Mouse (Mus musculus) liver, embryonic 16.5 days (tissue): Measurements from ENCODE around the gene Ctsf. TPM values are rescaled to one million over a fixed set of nuclear protein-coding genes. Genes with fewer than 3 reads are reported as not detected.
"Not testable (repeated sequence)": the region's sequence is repeated elsewhere in the genome, so short reads cannot be mapped to it uniquely, and the experiment has no call there.

Experiments
- ATAC-seq: fragments of 200-750 bp; cut with Nextera tagmentation; 2 replicates; pipeline ENCODE4 v1.8.0; 2017; ENCODE audit warnings: low read depth, mild to moderate bottlenecking, moderate number of reproducible peaks, moderate library complexity
- H3K27ac ChIP-seq: fragments of 300-500 bp; sonication (generic); 2 replicates; pipeline ENCODE4 v1.5.1; 2014; ENCODE audit warnings: mild to moderate bottlenecking, low read length
- H3K27me3 ChIP-seq: fragments of 300-500 bp; sonication (generic); 2 replicates; pipeline ENCODE4 v1.6.1; 2014; ENCODE audit warnings: low read depth, low read length, mixed read lengths; ENCODE audit not compliant: control insufficient read depth, insufficient read depth
- H3K36me3 ChIP-seq: fragments of 300-500 bp; sonication (generic); 2 replicates; pipeline ENCODE4 v1.6.1; 2014; ENCODE audit warnings: mild to moderate bottlenecking; ENCODE audit not compliant: control insufficient read depth, insufficient read depth
- H3K4me1 ChIP-seq: fragments of 300-500 bp; sonication (generic); 2 replicates; pipeline ENCODE4 v1.6.1; 2014; ENCODE audit warnings: low read depth, low read length, mixed read lengths; ENCODE audit not compliant: control insufficient read depth
- H3K4me2 ChIP-seq: fragments of 300-500 bp; sonication (generic); 2 replicates; pipeline ENCODE4 v1.6.1; 2014; ENCODE audit warnings: low read depth, low read length, mixed read lengths
- H3K4me3 ChIP-seq: fragments of 300-500 bp; sonication (generic); 2 replicates; pipeline ENCODE4 v1.5.1; 2014; ENCODE audit warnings: low read depth, mild to moderate bottlenecking, low read length
- H3K9ac ChIP-seq: fragments of 300-500 bp; sonication (generic); 2 replicates; pipeline ENCODE4 v1.6.1; 2014; ENCODE audit warnings: low read depth, low read length
- H3K9me3 ChIP-seq: fragments of 300-500 bp; sonication (generic); replicated peaks from 2 replicates; pipeline ENCODE4 v1.6.1; 2016; ENCODE audit warnings: low read length; ENCODE audit not compliant: control insufficient read depth
- WGBS: fragments of 180-500 bp; shearing (Covaris S2); extraction: QIAGEN DNeasy Blood & Tissue Kit; methylation state at CpG from one replicate; pipeline ENCODE4 v1.1.7; 2014; ENCODE audit not compliant: insufficient replicate concordance; 5-methylcytosine and 5-hydroxymethylcytosine counted together
- polyA plus RNA-seq: library from polyadenylated mRNA; unstranded; fragments of >200 nt; fragmentation: Nextera tagmentation; extraction: Ambion mirVana; gene quantifications from 2 replicates; pipeline ENCODE4 v1.2.1, GENCODE M21; 2015

Ctsf gene
- polyA plus RNA-seq, 1 experiment from 2014 or later = 30.5 TPM

GRCm38 (mm10) chr19:4865147-4865546, 10.2 kb downstream of the Ctsf start:
- H3K27ac ChIP-seq = no peak overlapping the region
- H3K4me1 ChIP-seq = peaks cover 15% of the 10 kb centered on the region
- no peaks in the 10 kb centered on the region for H3K36me3 ChIP-seq
- H3K27me3 ChIP-seq = peaks cover 43% of the 10 kb centered on the region
- ATAC-seq = no peak
- H3K9me3 ChIP-seq = no peaks in the 10 kb centered on the region
- H3K4me3 ChIP-seq = no peak overlapping the region
- H3K9ac ChIP-seq = no peak overlapping the region
- 5% methylated on average over 17 of the region's 17 CpGs for WGBS
- H3K4me2 ChIP-seq = no peak overlapping the region; the same call in 1 of the 2 replicates

- 71% methylated on average over 1 of the region's 1 CpGs for WGBS
- peaks cover 16% of the 10 kb centered on the region for H3K4me1 ChIP-seq
- H3K27me3 ChIP-seq, H3K9ac ChIP-seq, H3K4me2 ChIP-seq, H3K36me3 ChIP-seq, ATAC-seq, H3K27ac ChIP-seq, H3K4me3 ChIP-seq, H3K9me3 ChIP-seq: not testable (repeated sequence)
These were observed 19.7 kb downstream of the Ctsf start for GRCm38 (mm10) chr19:4874613-4875012.

GRCm38 (mm10) chr19:4876241-4876640, 21.3 kb downstream of the Ctsf start:
- 52% methylated on average over 3 of the region's 4 CpGs for WGBS

GRCm38 (mm10) chr19:4876755-4877154, 21.8 kb downstream of the Ctsf start:
- peaks cover 26% of the 10 kb centered on the region for H3K4me1 ChIP-seq
- ATAC-seq = no peak
- no peak overlapping the region for H3K4me3 ChIP-seq
- no peak overlapping the region for H3K9ac ChIP-seq
- no peaks in the 10 kb centered on the region for H3K9me3 ChIP-seq
- H3K27me3 ChIP-seq = no peaks in the 10 kb centered on the region; the same call in 1 of the 2 replicates
- H3K4me2 ChIP-seq = no peak overlapping the region
- no peak overlapping the region for H3K27ac ChIP-seq
- no peaks in the 10 kb centered on the region for H3K36me3 ChIP-seq
- 64% methylated on average over 3 of the region's 3 CpGs for WGBS

More at GRCm38 (mm10) chr19:4876241-4876640, 21.3 kb downstream of the Ctsf start:
- Histone ChIP-seq H3K9ac (no peak overlapping the region), H3K9me3 (no peaks in the 10 kb centered on the region), H3K4me3 (no peak overlapping the region), H3K36me3 (no peaks in the 10 kb centered on the region), H3K4me2 (no peak overlapping the region), H3K27ac (no peak overlapping the region), H3K4me1 (peaks cover 22% of the 10 kb centered on the region), H3K27me3 (no peaks in the 10 kb centered on the region; the same call in 1 of the 2 replicates)
- ATAC-seq = no peak

- Histone ChIP-seq H3K27me3 (no peaks in the 10 kb centered on the region; the same call in 1 of the 2 replicates), H3K27ac (peak within 1 kb of the TSS; percentile 81), H3K4me1 (peaks cover 26% of the 10 kb centered on the region), H3K36me3 (no peaks in the 10 kb centered on the region; the same call in 1 of the 2 replicates), H3K4me3 (peak within 1 kb of the TSS; percentile 79), H3K9ac (peak within 1 kb of the TSS; percentile 93), H3K9me3 (no peaks in the 10 kb centered on the region), H3K4me2 (peak within 1 kb of the TSS; percentile 90)
- 6% methylated on average over 17 of the region's 17 CpGs for WGBS
- ATAC-seq = no peak
These were observed 22.9 kb downstream of the Ctsf start, which contains the start of gene Actn3 for GRCm38 (mm10) chr19:4877785-4878184. Gene Actn3 (minus strand): TSS chr19:4877909.

- Histone ChIP-seq H3K36me3 (no peaks in the 10 kb centered on the region; the same call in 1 of the 2 replicates), H3K4me2 (peak within 1 kb of the TSS; percentile 90), H3K27me3 (no peaks in the 10 kb centered on the region; the same call in 1 of the 2 replicates), H3K9ac (peak within 1 kb of the TSS; percentile 93), H3K9me3 (no peaks in the 10 kb centered on the region), H3K4me3 (peak within 1 kb of the TSS; percentile 79), H3K27ac (peak within 1 kb of the TSS; percentile 81), H3K4me1 (peaks cover 30% of the 10 kb centered on the region)
- under 1% methylated on average over 52 of the region's 52 CpGs for WGBS
- ATAC-seq = peak; percentile 98
These were observed 23.7 kb downstream of the Ctsf start, which contains the start of gene Zdhhc24 for GRCm38 (mm10) chr19:4878405-4879323. Gene Zdhhc24 (plus strand): TSS chr19:4878668.

- no peaks in the 10 kb centered on the region for H3K9me3 ChIP-seq
- no peak for ATAC-seq
- H3K36me3 ChIP-seq = no peaks in the 10 kb centered on the region; the same call in 1 of the 2 replicates
- H3K27me3 ChIP-seq = no peaks in the 10 kb centered on the region; the same call in 1 of the 2 replicates
- H3K27ac ChIP-seq = peak overlapping the region; percentile 81; the same call in 1 of the 2 replicates
- peak overlapping the region; percentile 80 for H3K4me2 ChIP-seq
- peak overlapping the region; percentile 93 for H3K9ac ChIP-seq
- peak overlapping the region; percentile 79 for H3K4me3 ChIP-seq
- 46% methylated on average over 10 of the region's 10 CpGs for WGBS
- H3K4me1 ChIP-seq = peaks cover 36% of the 10 kb centered on the region
These were observed 24.4 kb downstream of the Ctsf start for GRCm38 (mm10) chr19:4879324-4879703.

GRCm38 (mm10) chr19:4883961-4884360, 29.0 kb downstream of the Ctsf start:
- Histone ChIP-seq H3K27ac (peak overlapping the region; percentile 45), H3K9ac (peak overlapping the region; percentile 16; the same call in 1 of the 2 replicates), H3K36me3 (no peaks in the 10 kb centered on the region; the same call in 1 of the 2 replicates), H3K27me3 (no peaks in the 10 kb centered on the region), H3K4me1 (peaks cover 29% of the 10 kb centered on the region), H3K4me2 (peak overlapping the region; percentile 10), H3K9me3 (no peaks in the 10 kb centered on the region), H3K4me3 (no peak overlapping the region)
- ATAC-seq = peak; percentile 89
- 44% methylated on average over 4 of the region's 4 CpGs for WGBS

GRCm38 (mm10) chr19:4889791-4890190, 34.9 kb downstream of the Ctsf start:
- no peak overlapping the region for H3K4me3 ChIP-seq
- no peak overlapping the region for H3K27ac ChIP-seq
- no peaks in the 10 kb centered on the region for H3K36me3 ChIP-seq
- H3K9ac ChIP-seq = no peak overlapping the region
- H3K9me3 ChIP-seq = no peaks in the 10 kb centered on the region
- H3K4me2 ChIP-seq = no peak overlapping the region
- ATAC-seq = no peak
- H3K4me1 ChIP-seq = peaks cover 22% of the 10 kb centered on the region
- 78% methylated on average over 10 of the region's 10 CpGs for WGBS
- no peaks in the 10 kb centered on the region for H3K27me3 ChIP-seq
